Mouse (Mus musculus) T-helper 17 cell (primary cell): ENCODE data around the gene Sipa1.
"Not testable (repeated sequence)": the region's sequence is repeated elsewhere in the genome, so short reads cannot be mapped to it uniquely, and the experiment has no call there.

Experiments used
- in situ Hi-C, 2 experiments: fragments of 300-600 bp; cut with MboI, MseI; formaldehyde crosslinking; loops; 1 replicate in 1 of 2; 2 replicates in 1 of 2; pipeline ENCODE4 v1.15.1; 2025; ENCODE audit warnings: high pct_unique_total_duplicates in 2 of 2

The Sipa1 gene

GRCm38 (mm10) chr19:5686954-5687353 lies 23.4 kb upstream of the Sipa1 start:
- in situ Hi-C loops: not testable (repeated sequence)

- in situ Hi-C loops: no loop called here
Measured at GRCm38 (mm10) chr19:5686437-5686836, 22.9 kb upstream of the Sipa1 start.

GRCm38 (mm10) chr19:5685861-5686260 lies 22.4 kb upstream of the Sipa1 start:
- in situ Hi-C loops: no loop called here

- in situ Hi-C loops: no loop called here
Measured at GRCm38 (mm10) chr19:5685431-5685830, 21.9 kb upstream of the Sipa1 start.

GRCm38 (mm10) chr19:5684985-5685384 lies 21.5 kb upstream of the Sipa1 start:
- in situ Hi-C loops: no loop called here

GRCm38 (mm10) chr19:5684236-5684635 lies 20.7 kb upstream of the Sipa1 start:
- in situ Hi-C loops: no loop called here

GRCm38 (mm10) chr19:5680432-5680831 lies 16.9 kb upstream of the Sipa1 start:
- in situ Hi-C loops: no loop called here

- in situ Hi-C loops: loop anchor here in 1 of 2 experiments (10.0 kb wide), 1 partner anchor 1486 kb away; no protein-coding TSS in a partner anchor
Measured at GRCm38 (mm10) chr19:5668372-5668771, 4.9 kb upstream of the Sipa1 start.

GRCm38 (mm10) chr19:5666386-5666785 lies 2.9 kb upstream of the Sipa1 start:
- in situ Hi-C loops: loop anchor here in 1 of 2 experiments (10.0 kb wide), 1 partner anchor 1488 kb away; no protein-coding TSS in a partner anchor

GRCm38 (mm10) chr19:5665465-5665864 lies 2.0 kb upstream of the Sipa1 start:
- in situ Hi-C loops: loop anchor here in 1 of 2 experiments (10.0 kb wide), 1 partner anchor 1489 kb away; no protein-coding TSS in a partner anchor

GRCm38 (mm10) chr19:5664669-5665257 lies 1.3 kb upstream of the Sipa1 start:
- in situ Hi-C loops: loop anchor here in 1 of 2 experiments (10.0 kb wide), 1 partner anchor 1490 kb away; no protein-coding TSS in a partner anchor

- in situ Hi-C loops: loop anchor here in 1 of 2 experiments (10.0 kb wide), 1 partner anchor 1492 kb away; no protein-coding TSS in a partner anchor
Measured at GRCm38 (mm10) chr19:5662310-5662709, 1.2 kb downstream of the Sipa1 start.

- in situ Hi-C loops: loop anchor here in 1 of 2 experiments (10.0 kb wide), 1 partner anchor 1494 kb away; no protein-coding TSS in a partner anchor
Measured at GRCm38 (mm10) chr19:5660942-5661751, 2.4 kb downstream of the Sipa1 start.

- in situ Hi-C loops: no loop called here
Measured at GRCm38 (mm10) chr19:5654720-5655298, 8.7 kb downstream of the Sipa1 start.

GRCm38 (mm10) chr19:5653969-5654719 lies 9.4 kb downstream of the Sipa1 start:
- in situ Hi-C loops: no loop called here

GRCm38 (mm10) chr19:5652570-5652969 lies 10.9 kb downstream of the Sipa1 start:
- in situ Hi-C loops: no loop called here

GRCm38 (mm10) chr19:5651502-5652274 lies 11.8 kb downstream of the Sipa1 start:
- in situ Hi-C loops: no loop called here

GRCm38 (mm10) chr19:5649298-5649741 lies 14.2 kb downstream of the Sipa1 start:
- in situ Hi-C loops: no loop called here

- in situ Hi-C loops: no loop called here
Measured at GRCm38 (mm10) chr19:5648401-5649297, 14.9 kb downstream of the Sipa1 start.

GRCm38 (mm10) chr19:5647791-5648190 lies 15.7 kb downstream of the Sipa1 start:
- in situ Hi-C loops: no loop called here
